ENCODE assay signal across 8 mouse cellular contexts in genomic region chr1:11413894-11414556, GRCm38 (mm10). TPM values are rescaled to one million over a fixed set of nuclear protein-coding genes. Genes with fewer than 3 reads are reported as not detected.
DNase-seq lines count a peak whose midpoint lies in the region; ATAC-seq lines count a peak whose summit lies in the region.

TSS of gene A830018L16Rik (plus strand) at chr1:11414105.

- H3K9ac ChIP-seq in hindbrain, embryonic 11.5 days (ENCODE audit: low read depth, low read length), result peak within 1 kb of the TSS; percentile 61

- no peaks in the 10 kb centered on the region for H3K9me3 ChIP-seq in hindbrain, embryonic 11.5 days (ENCODE audit: control insufficient read depth, low read length)

- peak; percentile 94 for DNase-seq in ZHBTc4 (ENCODE audit: low read depth, low spot score)
- DNase-seq in cerebellum, postnatal 36 days, result peak; percentile 73 to 75
- DNase-seq in frontal cortex, postnatal 25 days (ENCODE audit: low spot score in 2 of 2), result peak; percentile 58 to 67
- peak; percentile 85 for DNase-seq in hindbrain, embryonic 11.5 days (ENCODE audit: low spot score)
- peak; percentile 32 for DNase-seq in layer of hippocampus, adult 9-10 months (ENCODE audit: low spot score)
- DNase-seq in lung, adult 18-20 months, result peak; percentile 7 to 42
- DNase-seq in ovary, postnatal 14 days (ENCODE audit: low spot score), result peak; percentile 53

- peak within 1 kb of the TSS; percentile 81 for H3K4me2 ChIP-seq in hindbrain, embryonic 11.5 days (replicated peaks; ENCODE audit: low read depth, low read length)

- peak; percentile 100 for ATAC-seq in hindbrain, embryonic 11.5 days (ENCODE audit: low FRiP score)
- ATAC-seq in erythroid progenitor cell, adult 5-6 weeks (replicated peaks; ENCODE audit: low FRiP score, poor library complexity, severe bottlenecking), result no peak

- no peak within 1 kb of the TSS for H3K27ac ChIP-seq in hindbrain, embryonic 11.5 days (ENCODE audit: low read depth, low read length)

- under 1% methylated on average over 37 of the region's 50 CpGs for WGBS in hindbrain, embryonic 11.5 days

- H3K4me3 ChIP-seq in hindbrain, embryonic 11.5 days (ENCODE audit: low read depth, low read length), result peak within 1 kb of the TSS; percentile 48

- no peaks in the 10 kb centered on the region for H3K36me3 ChIP-seq in hindbrain, embryonic 11.5 days (ENCODE audit: control insufficient read depth, insufficient read depth, low read length)

- no peaks in the 10 kb centered on the region for H3K4me1 ChIP-seq in hindbrain, embryonic 11.5 days (replicated peaks; ENCODE audit: control insufficient read depth, insufficient read depth, low read length)

- H3K27me3 ChIP-seq in hindbrain, embryonic 11.5 days (ENCODE audit: control insufficient read depth, insufficient read depth, low read length), result peaks cover 5% of the 10 kb centered on the region

RNA-seq across cellular contexts. Expression of gene A830018L16Rik, which starts in this region (rescaled TPM):
- 1.2 and 1.7 TPM in 2 replicates for polyA plus RNA-seq in hindbrain, embryonic 11.5 days (2014; fragmentation: Nextera tagmentation; extraction: Ambion mirVana)
- not detected in 2 replicates for total RNA-seq in erythroid progenitor cell, adult 5-6 weeks (2015; ENCODE audit: low replicate concordance)
- not detected in 2 replicates for total RNA-seq in erythroid progenitor cell, adult 5-6 weeks (2017; ENCODE audit: low replicate concordance)

Comparison
In these comparisons a context has a peak if more than half of its experiments do, and no peak if none do; other contexts are left out.
1. DNase-seq: peak in every context shown above with its lines; median percentile 94 in ZHBTc4; 85 in hindbrain, embryonic 11.5 days; 74 in cerebellum, postnatal 36 days; 62 in frontal cortex, postnatal 25 days; 53 in ovary, postnatal 14 days; 32 in layer of hippocampus, adult 9-10 months; 24 in lung, adult 18-20 months.